Mouse (Mus musculus): ENCODE measurements around the gene Stag1. TPM values are rescaled to one million over a fixed set of nuclear protein-coding genes. Genes with fewer than 3 reads are reported as not detected.

Stag1 gene
- polyA plus RNA-seq, 1 experiment: 4.2 TPM

DNA sequence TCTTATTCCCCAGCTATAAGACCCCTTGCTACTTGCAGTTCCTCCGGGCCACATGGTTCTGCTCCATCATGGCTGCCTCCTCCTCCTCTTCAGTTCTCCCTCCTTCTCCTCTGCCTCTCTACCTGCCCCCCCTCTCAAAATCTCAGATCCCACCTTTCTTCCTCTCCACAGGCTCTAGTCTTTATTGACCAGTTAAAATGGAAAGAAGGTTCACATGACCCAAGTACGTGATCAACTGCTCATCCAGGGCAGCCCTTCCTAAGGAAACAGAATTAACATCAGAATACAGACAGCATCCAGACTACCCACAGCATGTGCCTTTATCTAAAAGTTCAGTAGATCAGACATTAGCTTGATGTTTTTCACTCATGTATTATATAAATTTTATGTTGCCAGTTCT, 371.9 kb downstream of the Stag1 start:
- no peak for TF ChIP-seq CTCF (IDR thresholded peaks at IDR 0.05; ENCODE audit: insufficient read depth, low read length)
- TF ChIP-seq POLR2A (IDR thresholded peaks at IDR 0.05; ENCODE audit: borderline replicate concordance, extremely low read depth, low read depth, low read length): no peak
- no peak for DNase-seq
- WGBS: 93% methylated on average over 2 of the region's 2 CpGs
- Histone ChIP-seq H3K4me1 (ENCODE audit: control insufficient read depth, insufficient read depth, low read length) (no peaks in the 10 kb centered on the region), H3K4me3 (replicated peaks; ENCODE audit: extremely low read depth, low read depth, low read length) (no peak overlapping the region)

DNA sequence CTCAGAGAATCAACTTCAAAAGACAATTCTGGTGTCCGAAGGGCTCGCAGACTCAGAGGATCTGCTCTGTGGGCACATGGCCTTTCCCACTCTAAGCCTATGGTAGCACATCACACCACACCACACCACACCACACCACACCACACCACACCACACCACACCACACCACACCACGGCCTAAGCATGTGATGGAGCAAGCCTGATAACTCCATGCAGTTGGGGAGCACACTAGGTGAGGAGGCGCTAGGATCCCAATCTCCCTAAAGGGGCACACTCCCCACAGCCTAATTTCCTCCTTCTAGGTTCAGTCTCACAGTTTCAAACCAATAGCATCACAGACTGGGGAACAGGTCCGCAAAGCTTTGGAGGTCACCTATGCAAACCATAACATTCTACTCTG, 381.1 kb downstream of the Stag1 start:
- WGBS: 91% methylated on average over 5 of the region's 5 CpGs

DNA sequence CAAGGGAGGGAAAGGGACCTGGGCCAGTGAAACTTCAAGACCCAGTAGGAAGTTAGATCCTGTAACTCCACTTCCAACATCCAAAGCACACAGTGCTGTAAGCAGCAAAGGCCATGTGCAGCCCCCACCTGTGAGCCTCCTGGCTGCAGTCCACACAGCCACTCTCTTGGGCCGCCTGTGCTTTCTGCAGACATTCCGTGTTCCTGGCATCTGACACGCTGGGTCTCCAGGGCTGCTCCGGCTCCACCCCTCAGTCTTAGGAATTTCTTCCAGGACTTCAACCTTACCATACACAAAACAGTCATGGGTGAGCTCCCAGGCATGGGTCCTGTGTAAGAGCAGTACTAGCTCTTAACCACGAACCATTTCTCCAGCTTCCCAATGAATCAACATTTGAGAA, 381.7 kb downstream of the Stag1 start:
- TF ChIP-seq CTCF (IDR thresholded peaks at IDR 0.05; ENCODE audit: insufficient read depth, low read length) (no peak), POLR2A (IDR thresholded peaks at IDR 0.05; ENCODE audit: borderline replicate concordance, extremely low read depth, low read depth, low read length) (no peak)
- H3K4me1 ChIP-seq (ENCODE audit: control insufficient read depth, insufficient read depth, low read length): peaks cover 4% of the 10 kb centered on the region
- DNase-seq: no peak
- no peak overlapping the region for H3K4me3 ChIP-seq (replicated peaks; ENCODE audit: extremely low read depth, low read depth, low read length)
- 68% methylated on average over 5 of the region's 5 CpGs for WGBS

More for the DNA sequence above, 381.1 kb downstream of the Stag1 start:
- no peak overlapping the region for H3K4me3 ChIP-seq (replicated peaks; ENCODE audit: extremely low read depth, low read depth, low read length)
- DNase-seq: no peak
- TF ChIP-seq CTCF (IDR thresholded peaks at IDR 0.05; ENCODE audit: insufficient read depth, low read length) (no peak), POLR2A (IDR thresholded peaks at IDR 0.05; ENCODE audit: borderline replicate concordance, extremely low read depth, low read depth, low read length) (no peak)
- peaks cover 4% of the 10 kb centered on the region for H3K4me1 ChIP-seq (ENCODE audit: control insufficient read depth, insufficient read depth, low read length)

DNA sequence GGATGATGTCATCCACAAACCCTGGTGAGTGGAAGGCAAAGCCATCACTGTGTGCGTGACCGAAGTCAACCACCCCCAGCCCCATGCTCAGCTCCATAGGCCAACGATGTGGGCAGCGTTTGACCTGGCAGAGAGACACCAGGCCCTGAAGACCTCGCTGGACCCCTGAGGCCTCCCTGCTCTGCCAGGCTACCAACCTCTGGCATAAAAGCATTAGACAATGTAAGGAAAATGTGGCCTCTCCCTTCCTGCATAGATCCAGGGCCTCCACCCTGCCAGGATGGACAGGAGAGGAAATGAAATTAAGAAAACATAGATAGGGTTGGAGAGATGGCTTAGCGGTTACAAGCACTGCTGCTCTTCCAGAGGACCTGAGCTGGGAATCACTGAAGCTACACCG, 385.2 kb downstream of the Stag1 start:
- Histone ChIP-seq H3K4me1 (ENCODE audit: control insufficient read depth, insufficient read depth, low read length) (peaks cover 4% of the 10 kb centered on the region), H3K4me3 (replicated peaks; ENCODE audit: extremely low read depth, low read depth, low read length) (no peak overlapping the region)
- TF ChIP-seq POLR2A (IDR thresholded peaks at IDR 0.05; ENCODE audit: borderline replicate concordance, extremely low read depth, low read depth, low read length) (no peak), CTCF (IDR thresholded peaks at IDR 0.05; ENCODE audit: insufficient read depth, low read length) (no peak)
- 59% methylated on average over 7 of the region's 7 CpGs for WGBS
- no peak for DNase-seq

DNA sequence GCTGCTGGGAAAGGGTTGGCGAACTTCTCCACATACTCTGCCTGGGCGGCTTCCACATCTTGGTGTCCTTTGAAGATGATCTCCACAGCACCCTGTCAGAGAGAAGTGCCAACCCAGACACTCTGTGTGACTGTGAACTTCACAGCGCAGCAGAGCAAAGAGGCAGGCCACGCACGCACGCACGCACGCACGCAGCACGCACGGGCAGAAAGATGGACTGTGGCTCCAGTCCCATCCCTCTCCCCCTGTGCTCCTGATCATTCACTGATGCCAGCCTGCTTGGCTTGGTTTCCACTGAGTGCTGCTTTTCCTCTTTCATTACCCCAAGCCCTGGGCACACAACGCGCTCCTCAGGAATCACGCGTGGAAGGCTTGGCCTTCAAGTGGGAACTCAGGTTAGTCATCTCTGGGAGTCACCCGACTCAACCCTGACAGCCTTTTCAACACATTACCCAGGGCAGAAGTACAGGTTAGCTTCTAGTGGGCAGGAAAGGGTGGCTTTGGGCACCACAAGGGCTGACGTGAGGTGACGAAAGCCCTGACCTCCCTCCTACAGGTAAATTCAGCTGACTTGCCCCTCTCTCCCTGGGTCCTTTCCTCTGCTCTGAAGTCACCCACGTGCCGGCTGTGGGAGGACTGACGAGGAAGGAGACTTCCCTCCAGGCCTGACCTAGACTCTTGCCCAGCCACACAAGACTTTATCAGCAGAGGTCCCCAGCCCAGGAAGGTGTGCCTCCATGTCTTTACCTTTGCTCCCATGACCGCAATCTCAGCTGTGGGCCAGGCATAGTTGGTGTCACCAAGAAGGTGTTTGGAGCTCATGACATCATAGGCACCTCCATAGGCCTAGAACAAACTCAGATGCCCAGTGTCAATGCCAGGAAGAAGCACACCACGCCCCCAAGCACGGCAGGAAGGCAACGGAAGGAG, 387.0 kb downstream of the Stag1 start:
- Histone ChIP-seq H3K4me3 (replicated peaks; ENCODE audit: extremely low read depth, low read depth, low read length) (no peak overlapping the region), H3K4me1 (ENCODE audit: control insufficient read depth, insufficient read depth, low read length) (peaks cover 4% of the 10 kb centered on the region)
- no peak for DNase-seq
- TF ChIP-seq CTCF (IDR thresholded peaks at IDR 0.05; ENCODE audit: insufficient read depth, low read length): no peak
- TF ChIP-seq POLR2A (IDR thresholded peaks at IDR 0.05; ENCODE audit: borderline replicate concordance, extremely low read depth, low read depth, low read length): no peak
- WGBS: 92% methylated on average over 25 of the region's 25 CpGs

DNA sequence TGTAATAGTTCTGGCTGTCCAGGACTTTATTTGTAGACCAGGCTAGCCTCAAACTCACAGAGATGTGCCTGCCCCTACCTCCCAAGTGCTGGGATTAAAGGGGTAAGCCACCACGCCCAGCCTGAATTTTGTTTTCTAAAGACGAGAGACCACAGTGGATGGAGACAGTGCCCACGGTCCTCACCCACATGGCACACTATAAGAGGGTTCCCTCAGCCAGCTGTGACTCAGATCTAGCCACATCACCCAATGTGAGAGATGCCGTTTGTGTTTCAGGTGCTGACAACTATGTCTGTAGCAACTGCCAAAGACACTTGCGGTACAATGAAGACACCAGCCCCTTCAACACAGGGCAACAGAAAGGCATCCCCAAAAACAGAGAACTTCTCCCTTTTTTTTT, 389.4 kb downstream of the Stag1 start:
- TF ChIP-seq POLR2A (IDR thresholded peaks at IDR 0.05; ENCODE audit: borderline replicate concordance, extremely low read depth, low read depth, low read length) (no peak), CTCF (IDR thresholded peaks at IDR 0.05; ENCODE audit: insufficient read depth, low read length) (no peak)
- Histone ChIP-seq H3K4me3 (replicated peaks; ENCODE audit: extremely low read depth, low read depth, low read length) (no peak overlapping the region), H3K4me1 (ENCODE audit: control insufficient read depth, insufficient read depth, low read length) (peaks cover 4% of the 10 kb centered on the region)
- 92% methylated on average over 5 of the region's 5 CpGs for WGBS
- DNase-seq: no peak

DNA sequence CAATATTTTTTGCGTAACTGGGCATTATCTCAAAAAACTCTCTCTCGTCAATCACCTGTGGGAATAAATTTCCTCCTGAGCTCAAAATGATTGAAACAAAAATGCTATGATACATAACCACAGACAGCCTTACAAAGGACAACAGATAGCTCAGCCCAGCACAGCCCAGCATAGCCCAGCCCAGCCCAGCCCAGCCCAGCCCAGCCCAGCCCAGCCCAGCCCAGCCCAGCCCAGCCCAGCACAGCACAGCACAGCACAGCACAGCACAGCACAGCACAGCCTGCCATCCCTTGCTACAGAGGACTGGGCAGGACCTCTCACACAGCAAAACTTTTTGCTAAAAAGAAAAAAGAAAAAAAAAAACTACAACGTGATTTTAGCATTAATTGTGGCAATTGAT, 390.3 kb downstream of the Stag1 start:
- Histone ChIP-seq H3K4me1 (ENCODE audit: control insufficient read depth, insufficient read depth, low read length) (no peaks in the 10 kb centered on the region), H3K4me3 (replicated peaks; ENCODE audit: extremely low read depth, low read depth, low read length) (no peak overlapping the region)
- DNase-seq: no peak
- WGBS: 84% methylated on average over 3 of the region's 3 CpGs
- no peak for TF ChIP-seq CTCF (IDR thresholded peaks at IDR 0.05; ENCODE audit: insufficient read depth, low read length)
- TF ChIP-seq POLR2A (IDR thresholded peaks at IDR 0.05; ENCODE audit: borderline replicate concordance, extremely low read depth, low read depth, low read length): no peak

DNA sequence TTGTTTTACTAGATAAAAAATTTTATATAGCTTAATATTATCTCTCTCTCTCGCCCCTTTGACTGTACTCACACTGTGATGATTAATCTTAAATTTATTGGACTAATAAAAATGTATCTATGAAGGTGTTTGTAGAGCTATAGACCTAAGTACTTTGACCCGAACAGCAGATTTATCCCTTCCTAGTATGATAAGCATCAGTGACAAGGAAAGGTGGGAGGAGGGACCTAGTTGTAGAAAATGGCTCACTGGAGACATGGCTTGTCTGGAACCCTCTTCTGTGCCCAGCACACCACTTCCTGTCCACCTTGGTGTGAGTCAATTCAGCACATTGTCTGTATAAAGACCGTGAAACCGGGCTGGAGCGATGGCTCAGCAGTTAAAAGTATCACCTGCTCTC, 393.0 kb downstream of the Stag1 start:
- H3K4me3 ChIP-seq (replicated peaks; ENCODE audit: extremely low read depth, low read depth, low read length): no peak overlapping the region
- H3K4me1 ChIP-seq (ENCODE audit: control insufficient read depth, insufficient read depth, low read length): no peaks in the 10 kb centered on the region
- TF ChIP-seq CTCF (IDR thresholded peaks at IDR 0.05; ENCODE audit: insufficient read depth, low read length) (no peak), POLR2A (IDR thresholded peaks at IDR 0.05; ENCODE audit: borderline replicate concordance, extremely low read depth, low read depth, low read length) (no peak)
- WGBS: 83% methylated on average over 5 of the region's 5 CpGs
- no peak for DNase-seq

DNA sequence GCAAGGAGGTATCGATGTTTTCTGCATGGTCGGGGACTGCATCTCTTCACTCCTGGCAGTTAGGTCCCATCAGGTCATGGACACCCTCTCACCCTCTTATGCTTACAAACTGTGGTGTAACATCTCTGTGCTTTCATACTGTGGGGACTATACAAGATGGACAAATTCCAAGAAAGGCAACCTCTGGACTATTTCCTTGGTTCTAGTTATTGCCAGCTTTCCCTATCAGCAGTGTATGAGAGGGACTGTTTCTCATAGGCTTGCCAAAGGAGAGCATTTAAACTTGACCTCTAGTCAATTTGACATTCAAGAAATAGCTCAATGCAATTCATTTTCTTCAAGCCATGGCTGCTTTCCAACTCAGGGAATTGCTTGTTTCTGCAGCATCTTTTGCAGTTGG, 393.7 kb downstream of the Stag1 start:
- Histone ChIP-seq H3K4me1 (ENCODE audit: control insufficient read depth, insufficient read depth, low read length) (no peaks in the 10 kb centered on the region; the same call in 1 of the 2 replicates), H3K4me3 (replicated peaks; ENCODE audit: extremely low read depth, low read depth, low read length) (no peak overlapping the region)
- TF ChIP-seq CTCF (IDR thresholded peaks at IDR 0.05; ENCODE audit: insufficient read depth, low read length) (no peak), POLR2A (IDR thresholded peaks at IDR 0.05; ENCODE audit: borderline replicate concordance, extremely low read depth, low read depth, low read length) (no peak)
- WGBS: 86% methylated on average over 2 of the region's 2 CpGs
- no peak for DNase-seq

DNA sequence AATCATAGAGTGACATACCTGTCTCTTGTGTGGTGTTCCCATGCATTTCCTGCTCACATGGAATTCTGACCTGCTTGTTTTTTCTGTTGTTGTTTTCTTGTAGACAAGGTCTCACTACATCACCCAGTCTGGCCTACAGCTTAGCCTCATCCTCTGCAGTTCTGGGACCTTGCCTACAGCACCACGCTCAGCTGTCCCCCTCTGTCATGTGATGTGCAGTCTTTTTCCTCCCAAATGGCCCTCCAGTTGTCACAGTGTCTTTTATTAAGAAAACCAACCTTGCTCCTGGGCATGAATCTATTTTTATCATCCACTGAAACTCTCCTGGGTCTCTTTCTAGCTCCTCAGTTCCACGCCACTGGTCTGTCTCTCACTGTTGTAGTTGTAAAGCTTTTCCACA, 394.6 kb downstream of the Stag1 start:
- DNase-seq: no peak
- 98% methylated on average over 2 of the region's 2 CpGs for WGBS
- Histone ChIP-seq H3K4me1 (ENCODE audit: control insufficient read depth, insufficient read depth, low read length) (no peaks in the 10 kb centered on the region; the same call in 1 of the 2 replicates), H3K4me3 (replicated peaks; ENCODE audit: extremely low read depth, low read depth, low read length) (no peak overlapping the region)
- TF ChIP-seq CTCF (IDR thresholded peaks at IDR 0.05; ENCODE audit: insufficient read depth, low read length): no peak
- no peak for TF ChIP-seq POLR2A (IDR thresholded peaks at IDR 0.05; ENCODE audit: borderline replicate concordance, extremely low read depth, low read depth, low read length)
